Mouse (Mus musculus) neutrophil, adult 65 days (primary cell): ENCODE results near the gene Abcc10. TPM values are rescaled to one million over a fixed set of nuclear protein-coding genes. Genes with fewer than 3 reads are reported as not detected.

Source experiments
- total RNA-seq: library from RNA; stranded (reverse); gene quantifications from 2 replicates; pipeline ENCODE4 v1.2.4, GENCODE M21; 2023

The Abcc10 gene
- 6.1 and 6.7 TPM in 2 replicates for total RNA-seq

DNA sequence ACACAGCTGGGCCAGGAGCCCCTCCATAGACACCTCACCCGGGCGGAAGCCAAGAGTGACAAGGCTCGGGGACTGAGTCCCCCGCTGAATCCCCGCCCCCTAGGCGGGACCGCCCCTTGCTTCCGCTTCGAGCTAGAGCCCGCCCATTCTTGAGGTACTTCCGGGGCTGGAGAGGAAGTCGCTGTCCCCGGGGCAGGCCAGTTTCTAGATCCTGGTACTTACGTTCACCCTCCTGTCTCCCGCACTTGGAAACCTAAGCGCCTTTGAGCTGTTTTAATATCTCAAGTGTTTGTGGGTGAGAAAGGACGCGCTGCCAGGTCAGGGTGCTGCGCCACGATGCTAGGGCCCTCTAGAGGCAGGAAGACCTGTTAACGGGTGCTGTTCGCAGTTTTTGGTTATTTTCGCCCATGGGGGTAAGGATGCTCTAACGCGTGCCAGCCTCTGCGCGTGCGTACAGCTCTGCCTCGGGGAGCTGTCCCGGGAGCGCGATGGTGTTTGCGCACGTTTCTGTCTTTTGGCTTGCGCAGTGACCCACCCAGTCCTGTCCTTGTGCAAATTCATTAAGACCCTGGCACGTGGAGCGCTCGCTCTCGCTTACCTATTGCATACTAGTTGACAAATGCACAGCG is at the start of gene Abcc10:
Gene Abcc10 (minus strand): TSS at position 447 of the 629 bp plus-strand sequence.

DNA sequence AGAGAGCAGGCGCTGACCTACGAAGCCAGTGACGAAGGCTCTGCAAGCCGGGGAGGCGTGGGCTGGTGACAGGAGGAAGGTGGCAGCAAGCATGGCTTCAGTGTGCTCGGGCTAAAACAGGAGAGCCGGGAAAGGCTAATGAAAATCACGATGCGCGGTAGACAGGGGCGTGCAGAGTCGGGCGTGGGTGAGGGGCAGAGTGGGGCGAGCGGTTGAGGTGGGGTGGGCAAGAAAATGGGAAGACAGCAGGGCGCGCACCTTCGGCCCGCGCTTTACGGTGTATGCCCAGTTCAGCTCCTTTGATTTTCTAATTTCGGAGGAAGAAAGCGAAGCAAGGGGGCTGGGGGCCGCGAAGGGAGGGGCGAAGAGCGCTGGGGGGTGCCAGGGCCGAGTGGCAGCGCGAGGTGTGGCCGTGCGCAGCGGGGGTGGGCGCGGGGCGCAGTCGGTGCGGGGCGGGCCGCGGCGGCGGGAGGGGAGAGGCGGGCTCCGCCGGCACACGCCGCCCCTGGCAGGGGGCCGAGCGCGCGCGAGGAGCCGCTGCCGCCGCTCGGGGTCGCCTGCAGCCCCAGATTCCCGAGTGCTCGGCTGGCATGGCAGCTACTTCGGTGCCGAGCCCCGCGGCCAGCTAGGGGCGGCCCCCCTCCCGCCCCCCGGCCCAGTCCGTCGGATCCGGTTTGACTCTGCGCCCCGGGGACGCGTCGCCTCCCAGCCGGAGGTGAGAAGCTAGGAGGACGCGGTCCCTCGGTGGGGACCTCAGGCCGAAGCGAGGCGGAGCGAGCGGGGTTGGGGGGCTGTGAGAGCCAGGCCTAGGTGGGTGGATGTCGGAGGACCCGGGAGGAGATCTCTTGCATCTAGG is 30.6 kb downstream of the Abcc10 start, which contains the start of gene Dlk2:
Gene Dlk2 (plus strand): TSS at position 58 of the 856 bp plus-strand sequence.

DNA sequence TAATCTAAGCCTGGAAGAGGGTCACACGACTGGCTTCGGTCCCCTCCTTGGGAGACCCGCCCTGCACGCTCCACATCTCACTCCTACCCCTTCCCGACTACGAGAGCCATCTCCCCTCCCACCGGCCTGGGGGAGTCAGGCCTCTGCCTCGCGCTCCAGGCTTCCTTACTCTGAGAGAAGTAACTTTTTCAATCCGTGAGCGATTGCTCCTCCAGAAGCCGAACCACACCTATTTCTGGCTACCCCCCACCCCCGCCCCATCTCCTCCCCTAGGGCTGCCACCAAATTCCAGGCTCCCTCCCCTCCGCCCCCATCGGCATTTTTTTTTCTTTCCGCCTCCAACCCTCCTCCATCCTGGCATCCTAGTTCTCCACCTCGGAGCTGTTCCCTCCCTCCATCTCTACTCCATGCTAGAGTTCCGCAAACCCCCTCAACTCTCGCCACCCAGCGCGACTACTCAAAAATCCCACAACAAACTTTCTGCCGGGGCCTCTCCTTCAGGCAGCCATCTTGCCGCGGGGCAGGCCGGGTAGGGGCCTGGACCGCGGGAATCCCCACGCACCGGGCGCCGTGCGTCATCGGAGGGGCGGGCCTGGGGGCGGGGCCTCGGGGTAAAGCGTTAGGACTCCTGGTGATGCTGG is 45.5 kb downstream of the Abcc10 start, which contains the start of gene Tjap1:
Gene Tjap1 (minus strand): TSS at position 544 of the 641 bp plus-strand sequence.

DNA sequence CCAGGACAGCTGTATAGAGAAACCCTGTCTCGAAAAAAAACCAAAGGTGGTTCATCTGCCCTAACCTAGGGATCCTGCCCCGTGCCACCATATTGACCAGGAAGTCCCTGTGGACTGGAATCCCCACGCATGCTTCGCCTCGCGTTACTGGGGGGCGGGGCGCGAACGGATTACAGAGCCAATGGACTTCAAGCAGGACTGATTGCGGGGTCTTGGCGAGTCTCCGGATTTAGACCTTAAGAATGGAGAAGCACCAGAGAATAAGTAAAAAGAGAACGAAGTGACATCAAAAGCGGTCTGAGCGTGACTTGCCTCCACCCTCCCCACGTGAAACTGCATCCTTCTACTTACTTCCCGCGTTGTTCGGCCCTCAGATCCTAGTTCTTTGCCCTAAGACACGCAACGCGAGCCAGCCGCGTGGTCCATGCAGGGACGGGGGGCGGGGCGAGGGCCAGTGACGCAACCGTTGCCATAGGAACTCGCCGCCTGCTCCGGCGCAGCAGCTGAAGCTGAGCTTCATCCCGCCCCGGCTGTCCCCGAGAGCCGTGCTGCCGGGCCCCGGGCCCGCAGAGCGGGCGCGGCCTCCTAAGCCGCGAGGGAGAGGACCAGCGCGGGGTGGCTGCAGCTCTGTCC is 74.6 kb downstream of the Abcc10 start, which contains the start of gene Lrrc73:
Gene Lrrc73 (plus strand): TSS at position 80 of the 633 bp plus-strand sequence.

Other genes with a start within 250 kb of the Abcc10 start
- 24.0 and 33.8 TPM in 2 replicates for gene Mrps18a, start 217.4 kb downstream of the Abcc10 start, total RNA-seq
- gene Rsph9, start 184.1 kb downstream of the Abcc10 start, total RNA-seq, result 1.5 TPM in 2 replicates
- gene Mad2l1bp, start 174.8 kb downstream of the Abcc10 start, total RNA-seq, result 22.6 and 23.5 TPM in 2 replicates
- 97.3 and 128 TPM in 2 replicates for gene Gtpbp2, start 167.3 kb downstream of the Abcc10 start, total RNA-seq
- 10.5 and 11.8 TPM in 2 replicates for gene Polh, start 125.7 kb downstream of the Abcc10 start, total RNA-seq
- 14.9 and 21.6 TPM in 2 replicates for gene Xpo5, start 125.6 kb downstream of the Abcc10 start, total RNA-seq
- gene Polr1c, start 80.3 kb downstream of the Abcc10 start, total RNA-seq, result 20.9 and 22.5 TPM in 2 replicates
- 101 and 104 TPM in 2 replicates for gene Yipf3, start 80.3 kb downstream of the Abcc10 start, total RNA-seq
- 1.2 and 1.4 TPM in 2 replicates for gene Lrrc73, start 74.8 kb downstream of the Abcc10 start, total RNA-seq
- gene Tjap1, start 45.3 kb downstream of the Abcc10 start, total RNA-seq, result 31.0 and 49.7 TPM in 2 replicates
- gene Dlk2, start 30.9 kb downstream of the Abcc10 start, total RNA-seq, result not detected in 2 replicates
- 1.8 and 7.0 TPM in 2 replicates for gene Zfp318, start 55.4 kb upstream of the Abcc10 start, total RNA-seq
- not detected in 2 replicates for gene Crip3, start 100.6 kb upstream of the Abcc10 start, total RNA-seq
- gene Slc22a7, start 110.1 kb upstream of the Abcc10 start, total RNA-seq, result not detected in 2 replicates
- gene Ttbk1, start 159.3 kb upstream of the Abcc10 start, total RNA-seq, result not detected in 2 replicates
- 2.2 and 2.4 TPM in 2 replicates for gene Dnph1, start 168.4 kb upstream of the Abcc10 start, total RNA-seq
- gene Cul9, start 218.0 kb upstream of the Abcc10 start, total RNA-seq, result 3.0 and 4.5 TPM in 2 replicates
- gene Srf, start 227.8 kb upstream of the Abcc10 start, total RNA-seq, result 41.9 and 58.0 TPM in 2 replicates